In the genomic region with DNA sequence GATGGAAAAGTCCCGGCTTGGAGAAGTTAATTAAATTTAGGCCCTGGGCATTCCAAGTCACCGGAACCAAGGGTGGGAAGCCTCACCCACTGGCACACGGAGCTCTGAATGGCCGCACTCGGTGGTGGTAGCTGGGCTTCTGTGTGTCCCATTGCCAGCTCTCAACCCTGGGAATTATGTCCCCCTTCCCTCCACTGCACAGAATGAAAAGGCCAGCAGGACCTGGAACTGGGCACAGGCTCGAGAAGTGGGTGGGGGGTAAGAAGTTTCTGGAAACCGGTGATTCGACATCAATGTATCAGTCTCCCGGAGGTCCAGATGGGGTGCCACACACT, we compare ENCODE assay signal across 9 mouse cellular contexts.
DNase-seq lines count a peak whose midpoint lies in the region; ATAC-seq and TF ChIP-seq lines count a peak whose summit lies in the region.
"Had no signal": no experiment of that assay in that cellular context is flagged by ENCODE, and none has a peak within 500 bp of the region (broad histone marks: within the 10 kb centered on the region; RNA-seq: fewer than 3 reads in every experiment).

No protein-coding gene starts in this region.

- H3K36me3 ChIP-seq in lung, embryonic 14.5 days (ENCODE audit: insufficient read depth) = no peaks in the 10 kb centered on the region
- no peaks in the 10 kb centered on the region for H3K36me3 ChIP-seq in forebrain, embryonic 13.5 days (ENCODE audit: poor library complexity, severe bottlenecking)
- H3K36me3 ChIP-seq in hindbrain, embryonic 16.5 days (ENCODE audit: control insufficient read depth, insufficient read depth, low read length) = no peaks in the 10 kb centered on the region
- no peaks in the 10 kb centered on the region for H3K36me3 ChIP-seq in neural tube, embryonic 12.5 days

- TF ChIP-seq POLR2A in lung, adult 2 months (IDR thresholded peaks at IDR 0.05; ENCODE audit: borderline replicate concordance, extremely low read depth, low read depth, low read length) = no peak

- H3K27ac ChIP-seq in lung, embryonic 14.5 days (ENCODE audit: low read depth) = no peak overlapping the region
- peak overlapping the region; percentile 81 for H3K27ac ChIP-seq in forebrain, embryonic 13.5 days
- no peak overlapping the region for H3K27ac ChIP-seq in hindbrain, embryonic 16.5 days (ENCODE audit: low read depth, low read length)
- H3K27ac ChIP-seq in neural tube, embryonic 12.5 days = no peak overlapping the region
- H3K27ac ChIP-seq: liver, embryonic 14.5 days had no signal

- no peaks in the 10 kb centered on the region for H3K9me3 ChIP-seq in lung, embryonic 14.5 days (ENCODE audit: low read depth, low read length)
- no peaks in the 10 kb centered on the region for H3K9me3 ChIP-seq in forebrain, embryonic 13.5 days (replicated peaks)
- H3K9me3 ChIP-seq in hindbrain, embryonic 16.5 days (ENCODE audit: control insufficient read depth, low read length) = no peaks in the 10 kb centered on the region
- H3K9me3 ChIP-seq in neural tube, embryonic 12.5 days = no peaks in the 10 kb centered on the region

- peaks cover 10% of the 10 kb centered on the region; the same call in 1 of the 2 replicates for H3K27me3 ChIP-seq in lung, embryonic 14.5 days (ENCODE audit: insufficient read depth, low read length)
- peaks cover 4% of the 10 kb centered on the region; the same call in 1 of the 2 replicates for H3K27me3 ChIP-seq in forebrain, embryonic 13.5 days
- no peaks in the 10 kb centered on the region for H3K27me3 ChIP-seq in hindbrain, embryonic 16.5 days (replicated peaks; ENCODE audit: control insufficient read depth, insufficient read depth, low read length)
- 0 out of 2 replicates have a peak, but pooled peaks cover 6% of the 10 kb centered on the region for H3K27me3 ChIP-seq in neural tube, embryonic 12.5 days (replicated peaks)

- no peak for DNase-seq in lung, embryonic 14.5 days
- no peak for DNase-seq in lung, adult 2 months
- DNase-seq in adipocyte (ENCODE audit: low spot score) = no peak
- DNase-seq in cerebellum, postnatal 36 days = no peak
- DNase-seq: gastrocnemius, postnatal 25 days had no signal

- peak; percentile 29; the same call in 1 of the 2 replicates for ATAC-seq in lung, embryonic 14.5 days (ENCODE audit: insufficient read depth)
- peak; percentile 73 for ATAC-seq in forebrain, embryonic 13.5 days
- ATAC-seq in hindbrain, embryonic 16.5 days = peak; percentile 45
- peak; percentile 57 for ATAC-seq in neural tube, embryonic 12.5 days (ENCODE audit: low FRiP score, low read depth)

- no peak overlapping the region for H3K9ac ChIP-seq in lung, embryonic 14.5 days
- no peak overlapping the region; the same call in 1 of the 2 replicates for H3K9ac ChIP-seq in forebrain, embryonic 13.5 days
- H3K9ac ChIP-seq in hindbrain, embryonic 16.5 days (ENCODE audit: low read depth, low read length) = no peak overlapping the region; the same call in 1 of the 2 replicates
- no peak overlapping the region for H3K9ac ChIP-seq in neural tube, embryonic 12.5 days
- H3K9ac ChIP-seq: liver, embryonic 14.5 days had no signal

- no peak overlapping the region for H3K4me3 ChIP-seq in lung, embryonic 14.5 days (ENCODE audit: low read depth, low read length)
- H3K4me3 ChIP-seq in lung, adult 2 months (replicated peaks; ENCODE audit: extremely low read depth, low read depth, low read length) = no peak overlapping the region
- H3K4me3 ChIP-seq in forebrain, embryonic 13.5 days = no peak overlapping the region; the same call in 1 of the 2 replicates
- no peak overlapping the region for H3K4me3 ChIP-seq in hindbrain, embryonic 16.5 days (ENCODE audit: low read length)
- H3K4me3 ChIP-seq in neural tube, embryonic 12.5 days = no peak overlapping the region

- 70% methylated on average over 9 of the region's 9 CpGs for WGBS in lung, embryonic 14.5 days
- WGBS in lung, adult 2 months = 73% methylated on average over 9 of the region's 9 CpGs
- WGBS in forebrain, embryonic 13.5 days = 8% methylated on average over 9 of the region's 9 CpGs
- WGBS in hindbrain, embryonic 16.5 days = 32% methylated on average over 9 of the region's 9 CpGs
- 47% methylated on average over 9 of the region's 9 CpGs for WGBS in neural tube, embryonic 12.5 days

- TF ChIP-seq CTCF in lung, embryonic 14.5 days (IDR thresholded peaks at IDR 0.05; ENCODE audit: low read depth) = no peak
- TF ChIP-seq CTCF in lung, adult 2 months (IDR thresholded peaks at IDR 0.05; ENCODE audit: insufficient read depth, low read length) = no peak

- H3K4me1 ChIP-seq in lung, embryonic 14.5 days (ENCODE audit: insufficient read depth) = peaks cover 3% of the 10 kb centered on the region; the same call in 1 of the 2 replicates
- no peaks in the 10 kb centered on the region for H3K4me1 ChIP-seq in lung, adult 2 months (ENCODE audit: control insufficient read depth, insufficient read depth, low read length)
- H3K4me1 ChIP-seq in forebrain, embryonic 13.5 days = peaks cover 37% of the 10 kb centered on the region
- H3K4me1 ChIP-seq in hindbrain, embryonic 16.5 days (ENCODE audit: control insufficient read depth, insufficient read depth, low read depth, low read length) = peaks cover 8% of the 10 kb centered on the region
- H3K4me1 ChIP-seq in neural tube, embryonic 12.5 days = peaks cover 23% of the 10 kb centered on the region

- H3K4me2 ChIP-seq in lung, embryonic 14.5 days = peak overlapping the region; percentile 63
- peak overlapping the region; percentile 50 for H3K4me2 ChIP-seq in forebrain, embryonic 13.5 days
- peak overlapping the region; percentile 42 for H3K4me2 ChIP-seq in hindbrain, embryonic 16.5 days (ENCODE audit: low read length)
- peak overlapping the region; percentile 56 for H3K4me2 ChIP-seq in neural tube, embryonic 12.5 days (replicated peaks)
